Mouse (Mus musculus): Measurements from ENCODE around the gene Dnmt3c. TPM values are rescaled to one million over a fixed set of nuclear protein-coding genes. Genes with fewer than 3 reads are reported as not detected.

Dnmt3c gene
- total RNA-seq, 2 experiments from 2014 or later = not detected

DNA sequence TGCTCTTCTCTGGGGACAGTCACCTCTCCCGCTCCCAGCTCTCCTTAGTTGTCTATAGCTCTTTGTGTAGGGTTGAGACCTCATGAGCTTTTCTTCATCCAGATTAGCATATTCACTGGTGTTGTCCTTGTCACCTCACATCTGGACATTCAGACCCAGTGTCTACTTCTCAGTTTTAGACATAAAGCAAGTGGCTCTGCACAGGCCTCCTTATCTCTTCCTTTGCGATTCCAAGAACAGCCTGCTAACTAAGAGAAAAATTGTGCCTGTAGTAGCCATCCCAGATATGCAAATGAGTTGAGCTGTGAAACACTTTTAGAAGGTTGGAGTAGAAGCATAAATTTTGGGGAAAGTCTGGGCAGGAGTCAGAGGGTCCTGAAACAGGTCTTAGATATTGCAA, 28.0 kb downstream of the Dnmt3c start:
- DNase-seq = no peak

DNA sequence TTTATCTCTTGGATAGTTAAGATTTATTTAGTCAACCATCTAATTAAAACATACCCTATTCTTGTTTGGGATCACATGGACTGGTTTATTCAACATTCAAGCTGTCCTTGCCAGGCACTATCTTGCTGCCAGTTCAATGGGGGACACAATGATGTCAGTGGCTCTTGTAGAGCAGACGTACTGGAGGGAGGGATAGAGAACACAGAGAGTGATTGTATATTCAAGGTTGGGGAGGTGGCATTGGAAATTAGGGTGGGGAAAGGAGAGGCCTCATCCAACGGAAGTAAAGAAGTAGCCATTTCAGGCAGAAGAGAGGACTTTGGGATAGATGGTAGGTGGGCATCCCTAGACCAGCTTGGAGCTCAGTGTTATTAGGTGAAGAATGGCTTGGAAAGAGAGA, 28.4 kb downstream of the Dnmt3c start:
- no peak for DNase-seq

DNA sequence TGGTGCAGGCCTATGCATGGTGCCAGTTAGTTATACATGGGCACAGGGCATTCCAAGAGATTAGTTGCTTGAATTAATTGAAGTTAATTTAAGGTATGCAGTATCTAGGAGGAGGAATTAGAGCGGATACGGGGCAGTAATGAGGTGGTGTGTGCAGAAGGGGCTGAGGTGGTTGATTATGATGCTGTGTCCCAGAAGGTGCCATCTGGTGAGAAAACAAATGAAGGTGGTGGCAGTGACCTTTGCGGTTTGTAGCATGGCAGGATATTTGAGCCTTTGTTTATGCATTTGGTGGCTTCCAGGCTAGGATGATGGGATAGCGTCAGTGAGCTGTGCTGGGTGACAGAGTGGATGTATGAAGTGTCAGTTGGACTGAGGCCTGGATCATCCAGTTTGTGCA, 28.8 kb downstream of the Dnmt3c start:
- no peak for DNase-seq

DNA sequence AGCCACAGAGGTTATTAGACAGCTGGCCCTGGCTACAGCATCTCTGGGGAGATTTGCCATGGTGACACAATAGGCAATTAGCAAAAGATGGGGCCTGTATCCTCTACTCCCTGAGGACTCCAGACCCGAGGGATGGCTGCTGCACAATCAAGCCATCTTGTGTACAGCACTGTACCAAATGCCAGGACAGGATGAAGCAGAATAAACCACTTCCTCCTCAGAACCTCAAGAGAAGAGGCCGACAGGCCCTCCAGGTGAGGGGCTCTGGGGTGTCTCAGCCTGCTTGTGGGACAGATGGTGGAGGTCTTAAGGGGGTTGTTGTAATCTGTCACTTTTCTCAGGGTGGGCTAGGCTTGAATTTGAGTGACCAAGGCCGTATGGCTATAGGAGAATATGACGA, 37.6 kb downstream of the Dnmt3c start:
- no peak for DNase-seq

DNA sequence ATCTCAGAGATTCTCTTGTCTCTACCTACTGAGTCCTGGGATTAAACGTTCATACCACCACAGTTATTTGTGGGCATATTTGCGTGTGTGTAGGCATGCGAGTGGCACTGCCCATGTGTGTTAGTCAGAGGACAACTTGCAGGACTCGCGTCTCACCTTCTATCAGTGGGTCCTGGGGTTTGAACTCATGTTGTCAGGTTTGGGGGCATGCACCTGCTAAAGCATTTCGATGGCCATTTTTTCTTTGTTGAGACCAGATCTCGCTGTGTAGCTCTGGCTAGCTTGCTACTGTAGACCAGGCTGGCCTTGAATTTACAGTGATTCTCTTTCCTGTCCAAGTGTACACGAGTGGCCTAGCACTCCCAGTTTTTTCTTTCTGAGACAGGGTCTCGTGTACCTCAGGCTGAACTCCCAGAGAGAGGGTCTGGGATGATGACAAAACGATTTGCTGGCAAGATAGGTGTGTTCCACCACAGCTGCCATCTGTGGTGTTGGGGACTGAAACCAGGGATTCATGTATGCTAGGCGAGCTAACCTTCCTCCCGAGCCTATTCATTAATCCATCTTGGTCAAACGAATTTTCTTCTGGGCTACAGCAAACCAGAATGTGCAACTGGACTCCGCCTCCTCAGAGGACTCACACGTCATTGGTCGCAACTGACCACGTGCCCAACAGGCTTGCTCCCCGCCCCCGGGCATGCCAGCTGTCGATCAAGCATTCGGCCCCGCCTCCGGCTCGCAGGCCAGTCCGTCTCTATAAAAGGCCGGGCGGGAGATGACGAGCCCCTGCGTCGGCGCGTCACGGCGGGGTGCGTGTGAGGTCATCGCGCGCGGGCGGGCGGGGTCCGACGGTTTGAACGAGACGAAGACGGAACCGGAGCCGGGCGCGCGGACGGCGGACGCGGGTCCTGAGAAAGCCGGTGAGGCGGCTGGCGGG, 44.3 kb downstream of the Dnmt3c start, which contains the start of gene Mapre1:
TSS of gene Mapre1 (plus strand) at position 775 of the 937 bp plus-strand sequence.
- DNase-seq = peak; percentile 100

DNA sequence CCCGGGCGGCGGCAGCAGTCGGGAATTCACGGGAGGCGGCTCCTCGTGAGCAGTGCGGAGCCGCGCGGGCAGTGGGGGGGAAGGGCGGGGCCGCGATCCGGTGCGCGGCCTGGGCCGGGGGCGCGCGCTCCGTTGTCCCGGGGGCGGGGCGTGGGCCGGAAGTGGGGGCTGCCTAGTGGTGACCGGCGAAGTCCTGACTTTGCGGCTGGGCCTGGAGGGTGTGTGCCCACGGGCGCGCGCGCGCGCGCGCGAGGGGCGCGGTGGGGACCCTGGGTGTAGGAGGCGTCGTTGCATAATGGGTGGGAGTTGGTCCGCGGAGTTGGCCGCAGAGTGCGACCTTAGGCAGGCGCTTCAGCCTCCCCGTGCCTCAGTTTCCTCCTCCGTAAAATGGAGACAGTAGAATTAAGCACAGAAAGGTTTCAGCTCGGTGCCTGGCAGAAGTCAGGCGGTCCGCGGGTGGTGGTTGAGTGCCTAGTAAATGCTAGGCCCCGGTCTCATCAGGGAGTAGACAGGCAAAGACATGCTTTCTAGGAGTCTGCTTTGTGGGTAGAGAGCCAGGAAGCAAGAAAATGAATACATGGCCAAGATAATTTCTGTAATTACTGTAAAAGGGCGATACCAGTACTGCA, 45.1 kb downstream of the Dnmt3c start:
- peak; percentile 88 for DNase-seq

DNA sequence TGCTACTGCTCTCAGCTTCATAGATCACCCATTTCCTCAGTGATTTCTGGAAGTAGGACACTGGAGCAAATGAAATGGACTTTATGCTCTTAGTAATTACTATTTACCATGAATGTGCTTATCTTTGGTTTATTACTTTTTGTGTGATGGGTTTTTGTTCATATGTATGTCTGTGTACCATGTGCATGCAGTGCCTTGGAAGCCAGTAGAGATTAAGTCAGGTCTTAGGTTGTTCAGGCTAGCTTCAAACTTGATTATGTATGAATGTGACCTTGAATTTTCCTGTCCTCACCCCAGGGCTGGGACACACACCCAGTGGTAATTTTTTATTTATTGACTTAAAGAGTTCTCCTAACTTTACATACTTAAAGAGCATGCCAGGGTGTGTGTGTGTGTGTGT, 51.5 kb downstream of the Dnmt3c start:
- DNase-seq = no peak

DNA sequence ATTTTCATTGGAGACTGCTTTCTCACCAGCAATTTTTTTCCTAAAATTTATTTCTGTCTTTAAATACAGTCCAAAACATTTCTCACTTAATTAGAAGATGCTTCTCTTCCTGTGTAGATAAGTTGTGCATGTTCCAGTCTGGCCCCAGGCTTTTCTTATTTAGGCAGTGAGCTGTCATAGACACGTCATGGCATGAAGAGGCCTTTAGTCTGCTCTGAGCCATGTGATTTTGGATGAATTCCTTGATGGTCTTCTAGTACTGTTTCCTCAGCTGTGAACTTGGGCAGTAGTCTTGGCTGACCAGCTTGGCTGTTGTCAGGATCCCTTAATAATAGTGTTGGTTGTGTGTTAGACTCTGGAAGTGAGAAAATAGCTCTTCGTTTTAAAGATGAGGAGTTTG, 53.9 kb downstream of the Dnmt3c start:
- peak; percentile 6 for DNase-seq

DNA sequence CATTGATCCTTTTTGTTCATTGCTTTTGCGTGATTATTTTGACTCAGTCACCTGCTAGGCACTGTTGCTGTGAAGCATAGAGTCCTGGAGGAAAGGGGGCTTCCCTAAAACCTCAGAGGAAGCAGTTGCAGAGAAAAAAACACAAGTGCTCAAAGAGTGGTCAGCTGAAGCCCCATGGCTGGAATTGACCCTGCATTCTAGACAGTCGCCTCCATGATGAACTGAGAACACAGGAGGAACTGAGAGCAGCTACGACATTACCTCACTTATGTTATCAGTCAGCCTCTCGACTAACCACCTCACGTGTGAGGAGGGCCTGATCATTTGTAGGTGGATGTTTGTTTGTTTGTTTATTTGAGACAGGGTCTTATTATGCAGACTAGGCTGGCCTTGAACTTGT, 65.7 kb downstream of the Dnmt3c start:
- DNase-seq = no peak

DNA sequence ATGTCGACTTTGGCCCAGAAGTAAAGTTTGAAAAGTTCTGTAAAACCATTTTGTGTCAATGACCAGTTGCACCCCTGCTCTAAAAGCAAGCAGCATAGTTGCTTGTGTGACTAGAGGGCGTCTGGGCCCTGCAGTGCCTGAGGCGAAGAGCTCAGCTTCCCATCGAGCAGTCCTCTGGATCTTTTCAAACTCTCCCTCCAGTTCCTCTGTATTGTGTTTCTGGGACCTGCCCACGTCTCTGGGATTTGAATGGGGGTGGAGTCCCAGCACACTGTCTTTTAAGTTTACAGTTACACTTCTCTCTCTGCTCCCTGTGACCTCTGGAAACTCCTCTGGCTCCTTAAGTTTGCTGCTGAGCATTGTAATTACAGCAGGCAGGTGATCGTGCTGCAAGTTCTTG, 71.0 kb downstream of the Dnmt3c start:
- DNase-seq = no peak

DNA sequence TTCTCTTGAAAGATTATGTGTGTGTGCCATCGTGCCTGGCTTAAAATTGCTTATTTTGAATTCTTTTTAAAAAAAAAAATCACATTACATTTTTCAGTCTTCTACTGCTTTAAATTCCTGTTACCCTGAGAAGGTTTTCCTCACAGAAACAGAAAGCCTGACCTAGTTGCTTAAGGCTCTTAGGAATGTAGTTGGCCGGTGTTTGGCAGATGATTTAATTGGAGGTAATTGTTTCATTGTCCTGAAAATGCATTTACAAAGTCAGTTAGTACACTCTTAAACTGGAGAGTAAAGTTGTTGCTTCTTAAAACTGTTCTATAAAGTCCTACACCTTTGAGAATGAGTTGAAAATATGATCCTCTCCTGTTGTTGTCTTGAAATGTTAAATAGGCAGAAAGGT, 72.4 kb downstream of the Dnmt3c start:
- DNase-seq = no peak

DNA sequence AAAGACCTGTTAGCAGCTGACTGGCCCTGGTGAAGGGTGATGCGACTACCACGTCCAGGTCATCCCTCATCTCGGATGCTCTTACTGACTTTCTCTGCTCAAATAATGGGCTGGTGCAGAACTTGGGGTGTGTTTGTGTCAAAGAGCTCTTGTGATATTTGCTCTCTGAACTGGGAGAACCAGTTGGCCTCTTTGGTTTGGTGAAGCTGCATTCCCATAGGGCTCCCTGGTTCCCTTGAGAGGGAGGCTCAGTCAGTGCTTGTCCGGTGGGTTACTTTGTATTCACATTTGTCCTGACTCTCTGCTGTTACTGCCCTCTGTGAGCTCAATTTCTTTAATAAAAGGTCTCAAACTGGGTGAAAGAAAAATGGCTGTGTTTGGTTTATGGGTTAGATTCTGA, 76.5 kb downstream of the Dnmt3c start:
- DNase-seq = no peak

DNA sequence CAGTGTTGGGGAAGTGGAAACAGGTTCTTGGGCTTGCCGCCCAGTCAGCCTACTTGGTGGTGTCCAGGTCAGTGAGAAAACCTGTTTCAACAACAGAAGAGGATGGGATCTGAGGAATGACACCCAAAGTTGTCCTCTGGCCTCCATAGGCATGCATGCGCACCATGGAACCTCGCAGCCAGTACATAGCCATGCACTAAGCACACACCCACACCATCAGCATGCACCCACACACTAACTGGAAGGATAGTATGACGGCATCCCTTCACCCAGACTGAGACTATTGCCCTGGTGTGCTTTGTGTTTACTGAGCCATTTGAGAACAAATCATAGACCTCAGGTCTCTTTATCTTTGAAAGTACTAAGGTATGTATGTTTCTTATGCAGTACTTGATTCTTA, 79.0 kb downstream of the Dnmt3c start:
- no peak for DNase-seq

DNA sequence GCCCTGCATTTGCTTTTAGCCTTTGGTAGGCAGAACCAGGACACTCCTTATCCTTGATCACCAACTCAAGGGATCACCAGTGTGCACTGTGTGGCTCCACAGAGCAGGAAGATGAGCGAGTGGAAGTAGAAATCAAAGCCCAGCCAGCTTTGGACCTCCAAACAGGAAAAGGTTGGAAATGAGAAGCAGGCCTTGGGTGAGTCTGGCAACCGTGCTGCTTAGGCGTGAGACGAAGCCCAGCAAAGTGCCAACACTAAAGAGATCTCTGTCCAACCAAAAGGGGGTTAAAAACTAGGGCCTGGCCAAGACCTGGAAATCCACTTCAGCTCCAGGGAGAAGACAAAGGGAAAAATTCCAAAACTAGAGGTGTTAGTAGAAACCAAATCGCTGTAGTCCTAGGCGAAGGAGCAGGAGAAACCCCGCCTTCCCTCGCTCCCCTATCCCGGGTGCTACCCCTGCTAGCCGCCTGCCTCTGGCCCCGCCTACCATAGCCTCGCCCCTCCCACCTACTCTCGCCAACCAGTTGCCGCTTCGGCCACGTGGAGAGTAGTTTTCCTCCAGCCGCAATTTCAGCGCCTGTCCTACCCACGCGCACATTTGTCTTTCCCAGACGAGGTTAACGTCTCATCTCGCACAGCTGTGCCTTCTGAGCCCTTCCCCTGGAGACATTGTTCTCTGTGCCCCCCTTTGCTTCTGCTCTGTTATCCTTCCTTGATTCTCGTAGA, 82.3 kb downstream of the Dnmt3c start:
- peak; percentile 85 for DNase-seq

Other genes with a start within 250 kb of the Dnmt3c start
- not detected for gene 4930404H24Rik, start 203.9 kb upstream of the Dnmt3c start, total RNA-seq (2021)
- gene Nol4l, start 166.7 kb upstream of the Dnmt3c start, total RNA-seq (2021) = 10 to 100 TPM; 12.0 to 13.5 TPM
- gene Commd7, start 63.9 kb upstream of the Dnmt3c start, total RNA-seq (2021) = 10 to 100 TPM; 21.7 to 25.9 TPM
- gene Dnmt3b, start 47.2 kb upstream of the Dnmt3c start, total RNA-seq (2021) = 1 to 10 TPM; 3.0 to 3.5 TPM
- 100 to 1,000 TPM; 158 to 174 TPM for gene Mapre1, start 44.6 kb downstream of the Dnmt3c start, total RNA-seq (2021)
- under 1 TPM; 0.26 to 0.29 TPM for gene Efcab8, start 83.3 kb downstream of the Dnmt3c start, total RNA-seq (2021)
- gene Sun5, start 174.4 kb downstream of the Dnmt3c start, total RNA-seq (2021) = not detected
- not detected for gene Bpifb2, start 178.4 kb downstream of the Dnmt3c start, total RNA-seq (2021)
- gene Bpifb6, start 203.7 kb downstream of the Dnmt3c start, total RNA-seq (2021) = not detected
- gene Bpifb3, start 221.6 kb downstream of the Dnmt3c start, total RNA-seq (2021) = not detected
- not detected for gene Bpifb4, start 241.6 kb downstream of the Dnmt3c start, total RNA-seq (2021)

Data from heart, postnatal 4 days (tissue).